Mouse (Mus musculus) myocyte (in vitro differentiated cells): ENCODE measurements around the gene Hfe2. TPM values are rescaled to one million over a fixed set of nuclear protein-coding genes. Genes with fewer than 3 reads are reported as not detected.

Experiments
- H3K27me3 ChIP-seq: one replicate; pipeline ENCODE4 v1.6.1; 2011; ENCODE audit not compliant: control insufficient read depth, insufficient read depth, insufficient read length
- H3K36me3 ChIP-seq: one replicate; pipeline ENCODE4 v1.6.1; 2011; ENCODE audit not compliant: control insufficient read depth, insufficient read depth
- H3K4me2 ChIP-seq: one replicate; pipeline ENCODE4 v1.6.1; 2011; ENCODE audit warnings: low read depth, control low read depth
- H3K4me3 ChIP-seq: one replicate; pipeline ENCODE4 v1.5.1; 2011; ENCODE audit warnings: mild to moderate bottlenecking, control low read depth, moderate library complexity
- H3K79me2 ChIP-seq: one replicate; pipeline ENCODE4 v1.6.1; 2011; ENCODE audit not compliant: control insufficient read depth, insufficient read depth
- H3ac ChIP-seq: one replicate; pipeline ENCODE4 v1.6.1; 2011; ENCODE audit not compliant: control insufficient read depth, insufficient read length
- CEBPB ChIP-seq: IDR thresholded peaks from 2 replicates; pipeline ENCODE4 v1.6.1; 2011; ENCODE audit warnings: mild to moderate bottlenecking, moderate library complexity; ENCODE audit not compliant: poor library complexity, insufficient read depth, severe bottlenecking
- E2F4 ChIP-seq: IDR thresholded peaks from one replicate; pipeline ENCODE4 v1.6.1; 2011; ENCODE audit warnings: mild to moderate bottlenecking, control low read depth, moderate library complexity; ENCODE audit not compliant: insufficient read depth
- MAX ChIP-seq: IDR thresholded peaks from one replicate; pipeline ENCODE4 v1.6.1; 2011; ENCODE audit warnings: low read depth, mild to moderate bottlenecking, control low read depth
- MYOD1 ChIP-seq, 3 experiments: IDR thresholded peaks; one replicate each; pipeline ENCODE4 v1.6.1; 2011; ENCODE audit warnings: control low read depth in 2 of 3, low read depth in 2 of 3, mild to moderate bottlenecking in 2 of 3, moderate library complexity in 1 of 3; ENCODE audit not compliant: insufficient read length in 2 of 3, control insufficient read depth in 1 of 3
- MYOG ChIP-seq, 3 experiments: IDR thresholded peaks; one replicate each; pipeline ENCODE4 v1.6.1; 2011; ENCODE audit warnings: control low read depth in 2 of 3, low read depth in 2 of 3, mild to moderate bottlenecking in 2 of 3; ENCODE audit not compliant: insufficient read length in 2 of 3, control insufficient read depth in 1 of 3, insufficient read depth in 1 of 3
- POLR2A ChIP-seq: IDR thresholded peaks from one replicate; pipeline ENCODE4 v1.6.1; 2011; ENCODE audit warnings: low read depth, mild to moderate bottlenecking, control low read depth, moderate library complexity; ENCODE audit not compliant: insufficient read length
- POLR2AphosphoS2 ChIP-seq: IDR thresholded peaks from one replicate; pipeline ENCODE4 v1.6.1; 2011; ENCODE audit warnings: low read depth, control low read depth; ENCODE audit not compliant: insufficient read length
- REST ChIP-seq: IDR thresholded peaks from one replicate; pipeline ENCODE4 v1.6.1; 2011; ENCODE audit warnings: mild to moderate bottlenecking, control low read depth, moderate library complexity; ENCODE audit not compliant: insufficient read depth, insufficient read length
- SRF ChIP-seq: IDR thresholded peaks from one replicate; pipeline ENCODE4 v1.6.1; 2011; ENCODE audit warnings: low read depth; ENCODE audit not compliant: control insufficient read depth, insufficient read length
- TCF12 ChIP-seq: IDR thresholded peaks from one replicate; pipeline ENCODE4 v1.6.1; 2011; ENCODE audit warnings: mild to moderate bottlenecking, control low read depth; ENCODE audit not compliant: poor library complexity, insufficient read depth, severe bottlenecking
- TCF3 ChIP-seq: IDR thresholded peaks from one replicate; pipeline ENCODE4 v1.6.1; 2011; ENCODE audit warnings: low read depth, control low read depth; ENCODE audit not compliant: insufficient read length
- USF1 ChIP-seq: IDR thresholded peaks from one replicate; pipeline ENCODE4 v1.6.1; 2011; ENCODE audit warnings: low read depth, mild to moderate bottlenecking, control low read depth, moderate library complexity
- polyA plus RNA-seq: library from polyadenylated mRNA; unstranded; fragments of >200 nt; fragmentation: generic; extraction: Trizol; gene quantifications from one replicate; pipeline ENCODE4 v1.2.1, GENCODE M21; 2012; ENCODE audit warnings: missing spikeins

Gene Hfe2
- 116 TPM for polyA plus RNA-seq

DNA sequence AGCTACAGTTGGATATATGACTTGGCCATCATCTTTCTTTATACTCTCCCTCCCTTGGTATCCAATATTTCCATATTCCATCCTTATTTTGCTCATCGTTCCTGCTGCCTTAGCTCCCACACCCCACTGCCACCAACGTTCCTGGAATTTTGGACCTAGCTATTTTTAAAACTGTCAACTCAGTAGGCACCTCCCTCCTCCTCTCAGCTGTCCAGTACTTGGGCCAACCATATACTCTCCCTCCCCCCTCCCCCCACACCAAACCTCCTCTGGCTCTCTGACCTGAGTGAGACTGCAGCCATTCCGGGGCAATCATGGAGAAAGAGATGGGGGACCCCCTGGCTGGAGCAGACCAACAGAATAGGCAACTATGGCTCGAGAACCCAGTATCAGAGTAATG lies at the start of gene Hfe2:
Hfe2 (plus strand) TSS at position 259 of the 400 bp plus-strand sequence.
- H3K4me3 ChIP-seq: peak within 1 kb of the TSS; percentile 35

DNA sequence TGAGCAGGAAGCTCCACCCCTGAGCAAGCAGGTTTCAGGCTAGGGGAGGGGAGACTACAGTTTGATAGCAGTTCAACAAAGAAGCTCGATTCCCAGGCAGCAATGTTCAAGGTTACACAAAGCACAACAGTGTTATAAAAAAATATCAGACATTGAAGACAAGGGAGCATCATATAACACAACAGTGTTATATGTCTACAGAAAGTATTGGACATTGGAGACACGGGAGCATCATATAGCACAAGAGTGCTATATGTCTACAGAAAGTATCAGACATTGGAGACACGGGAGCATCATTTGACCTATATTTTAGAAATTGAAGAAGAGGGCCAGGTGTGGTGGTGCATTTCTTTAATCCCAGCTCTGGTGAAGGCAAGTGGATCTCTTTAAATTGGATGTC lies 47.9 kb upstream of the Hfe2 start:
- TF ChIP-seq MYOD1 (IDR thresholded peaks at IDR 0.05; ENCODE audit: control insufficient read depth in 1 of 3, insufficient read length in 2 of 3, low read depth in 2 of 3) (no peak), POLR2A (no peak), SRF (no peak), MYOG (IDR thresholded peaks at IDR 0.05; ENCODE audit: control insufficient read depth in 1 of 3, insufficient read depth in 1 of 3, insufficient read length in 2 of 3, low read depth in 2 of 3) (no peak)
- Histone ChIP-seq H3K36me3 (no peaks in the 10 kb centered on the region), H3K4me3 (no peak overlapping the region), H3K27me3 (peaks cover 41% of the 10 kb centered on the region), H3K79me2 (no peaks in the 10 kb centered on the region), H3ac (no peak overlapping the region), H3K4me2 (peak overlapping the region; percentile 6)

More for the DNA sequence above, at the start of gene Hfe2:
- H3ac ChIP-seq: no peak within 1 kb of the TSS
- H3K36me3 ChIP-seq: no peaks in the 10 kb centered on the region
- no peaks in the 10 kb centered on the region for H3K79me2 ChIP-seq
- peak within 1 kb of the TSS; percentile 77 for H3K4me2 ChIP-seq
- H3K27me3 ChIP-seq: no peaks in the 10 kb centered on the region
- peak in 1 of 3 experiments; percentile 72 for TF ChIP-seq MYOD1 (IDR thresholded peaks at IDR 0.05; ENCODE audit: control insufficient read depth in 1 of 3, insufficient read length in 2 of 3, low read depth in 2 of 3)
- TF ChIP-seq TCF12: peak; percentile 15
- TF ChIP-seq POLR2A: no peak
- TF ChIP-seq MYOG (IDR thresholded peaks at IDR 0.05; ENCODE audit: control insufficient read depth in 1 of 3, insufficient read depth in 1 of 3, insufficient read length in 2 of 3, low read depth in 2 of 3): peak in 2 of 3 experiments; percentile 67 to 69

GRCm38 (mm10) chr3:96477558-96477957 lies 47.4 kb upstream of the Hfe2 start:
- no peak for TF ChIP-seq MAX
- TF ChIP-seq MYOD1 (IDR thresholded peaks at IDR 0.05; ENCODE audit: control insufficient read depth in 1 of 3, insufficient read length in 2 of 3, low read depth in 2 of 3): peak in 2 of 3 experiments; percentile 11 to 15
- peak in 1 of 3 experiments; percentile 50 for TF ChIP-seq MYOG (IDR thresholded peaks at IDR 0.05; ENCODE audit: control insufficient read depth in 1 of 3, insufficient read depth in 1 of 3, insufficient read length in 2 of 3, low read depth in 2 of 3)
- TF ChIP-seq E2F4: no peak
- TF ChIP-seq TCF12: no peak
- TF ChIP-seq CEBPB: no peak
- Histone ChIP-seq H3K27me3 (peaks cover 36% of the 10 kb centered on the region), H3K4me3 (no peak overlapping the region), H3K79me2 (no peaks in the 10 kb centered on the region), H3K4me2 (peak overlapping the region; percentile 6), H3K36me3 (no peaks in the 10 kb centered on the region), H3ac (no peak overlapping the region)

- Histone ChIP-seq H3K27me3 (peaks cover 25% of the 10 kb centered on the region), H3K4me2 (no peak overlapping the region), H3K79me2 (no peaks in the 10 kb centered on the region), H3K4me3 (no peak overlapping the region), H3K36me3 (no peaks in the 10 kb centered on the region), H3ac (no peak overlapping the region)
- TF ChIP-seq MAX: no peak
Observed at GRCm38 (mm10) chr3:96479249-96479648, 45.7 kb upstream of the Hfe2 start.

GRCm38 (mm10) chr3:96480684-96481270 lies 44.2 kb upstream of the Hfe2 start:
- H3K79me2 ChIP-seq: no peaks in the 10 kb centered on the region
- H3K4me2 ChIP-seq: no peak overlapping the region
- no peak for TF ChIP-seq REST
- no peak for TF ChIP-seq MYOG (IDR thresholded peaks at IDR 0.05; ENCODE audit: control insufficient read depth in 1 of 3, insufficient read depth in 1 of 3, insufficient read length in 2 of 3, low read depth in 2 of 3)
- no peak for TF ChIP-seq MYOD1 (IDR thresholded peaks at IDR 0.05; ENCODE audit: control insufficient read depth in 1 of 3, insufficient read length in 2 of 3, low read depth in 2 of 3)
- no peak for TF ChIP-seq POLR2A
- TF ChIP-seq SRF: no peak
- no peak for TF ChIP-seq USF1
- TF ChIP-seq E2F4: no peak
- no peak for TF ChIP-seq TCF3
- no peak for TF ChIP-seq POLR2AphosphoS2
- no peak for TF ChIP-seq MAX
- TF ChIP-seq CEBPB: no peak
- no peak for TF ChIP-seq TCF12
- peaks cover 14% of the 10 kb centered on the region for H3K27me3 ChIP-seq
- H3ac ChIP-seq: no peak overlapping the region
- no peaks in the 10 kb centered on the region for H3K36me3 ChIP-seq
- H3K4me3 ChIP-seq: no peak overlapping the region

GRCm38 (mm10) chr3:96481856-96482255 lies 43.1 kb upstream of the Hfe2 start:
- Histone ChIP-seq H3K4me2 (no peak overlapping the region), H3ac (no peak overlapping the region), H3K79me2 (no peaks in the 10 kb centered on the region), H3K27me3 (peaks cover 5% of the 10 kb centered on the region), H3K36me3 (no peaks in the 10 kb centered on the region), H3K4me3 (no peak overlapping the region)
- TF ChIP-seq TCF3 (no peak), MYOG (IDR thresholded peaks at IDR 0.05; ENCODE audit: control insufficient read depth in 1 of 3, insufficient read depth in 1 of 3, insufficient read length in 2 of 3, low read depth in 2 of 3) (no peak)
